Mouse (Mus musculus) testis, postnatal 10 days (tissue): ENCODE results near the gene Prkar1a.

Experiments used
- DNase-seq: peaks from one replicate; pipeline ENCODE4 v3.0.0; 2021; ENCODE audit warnings: low spot score

Prkar1a gene

GRCm38 (mm10) chr11:109705336-109706054 lies 56.3 kb downstream of the Prkar1a start:
- DNase-seq: no peak

GRCm38 (mm10) chr11:109706055-109706412 lies 56.8 kb downstream of the Prkar1a start:
- DNase-seq: no peak

GRCm38 (mm10) chr11:109706586-109706985 lies 57.4 kb downstream of the Prkar1a start:
- DNase-seq: no peak

- no peak for DNase-seq
These were observed 58.2 kb downstream of the Prkar1a start for GRCm38 (mm10) chr11:109707442-109707841.

DNA sequence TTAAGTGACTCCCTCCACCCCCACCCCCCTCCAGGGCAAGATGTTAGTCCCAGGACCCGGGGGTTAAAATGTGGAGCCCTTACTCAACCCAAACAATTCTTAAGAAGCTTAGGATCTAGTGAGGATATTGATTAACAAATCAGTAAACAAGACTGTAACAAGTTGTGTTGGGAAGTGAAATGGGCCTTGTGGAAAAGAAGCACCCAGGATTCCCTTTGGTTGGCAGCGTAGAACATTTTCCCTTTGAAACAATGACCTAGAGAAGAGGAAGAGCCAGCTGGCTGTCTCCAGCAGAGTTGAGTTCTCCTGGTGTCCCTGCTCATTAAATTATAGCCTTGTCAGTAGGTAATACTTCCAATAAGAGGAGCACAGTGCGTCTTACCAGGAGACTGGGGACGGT lies 59.6 kb downstream of the Prkar1a start:
- DNase-seq: no peak

GRCm38 (mm10) chr11:109709501-109709900 lies 60.3 kb downstream of the Prkar1a start:
- no peak for DNase-seq

DNA sequence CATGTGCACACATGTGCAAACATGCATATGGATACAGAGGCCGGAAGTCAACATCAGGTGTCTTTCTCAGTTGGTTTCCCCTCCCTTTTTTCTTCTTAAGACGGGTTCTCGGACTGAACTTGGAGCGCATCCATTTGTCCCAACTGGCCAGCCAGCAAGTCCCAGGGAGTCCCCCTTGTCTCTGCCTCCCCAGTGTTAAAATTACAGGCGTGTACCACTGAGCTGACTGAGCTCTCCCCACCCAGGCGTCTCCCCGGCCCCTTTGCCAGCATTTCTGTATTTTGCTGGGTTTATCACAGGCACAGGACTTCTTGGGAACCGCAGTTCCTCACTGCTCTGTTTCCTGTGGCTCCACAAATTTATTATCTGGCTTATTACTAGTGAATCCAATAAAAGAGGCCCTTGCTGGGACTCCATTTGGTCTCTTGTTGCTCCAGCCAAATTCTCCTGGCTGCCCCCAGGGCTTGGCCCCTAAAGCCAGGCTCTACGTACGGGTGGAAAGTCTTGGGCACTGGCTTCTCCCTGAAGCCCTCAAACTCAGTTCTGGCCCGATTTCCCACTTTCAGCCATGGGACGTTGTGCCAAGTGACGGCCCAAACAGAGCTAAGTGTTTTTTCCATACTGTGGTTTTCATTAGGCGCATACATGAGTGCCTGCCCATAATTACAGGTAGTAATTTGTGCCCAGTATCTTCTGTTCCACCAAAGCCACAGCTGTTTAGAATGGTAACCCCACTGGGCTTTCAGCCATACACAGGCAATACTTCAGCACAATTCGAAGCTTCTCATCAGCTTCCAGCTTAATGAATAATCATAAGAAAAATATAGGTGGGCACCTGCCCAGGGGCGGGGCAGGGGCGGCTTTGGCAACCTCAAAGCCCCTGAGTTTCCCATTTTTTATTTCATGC lies 65.4 kb downstream of the Prkar1a start:
- no peak for DNase-seq

GRCm38 (mm10) chr11:109715311-109715781 lies 66.1 kb downstream of the Prkar1a start:
- DNase-seq: no peak

GRCm38 (mm10) chr11:109716981-109717380 lies 67.8 kb downstream of the Prkar1a start:
- no peak for DNase-seq

DNA sequence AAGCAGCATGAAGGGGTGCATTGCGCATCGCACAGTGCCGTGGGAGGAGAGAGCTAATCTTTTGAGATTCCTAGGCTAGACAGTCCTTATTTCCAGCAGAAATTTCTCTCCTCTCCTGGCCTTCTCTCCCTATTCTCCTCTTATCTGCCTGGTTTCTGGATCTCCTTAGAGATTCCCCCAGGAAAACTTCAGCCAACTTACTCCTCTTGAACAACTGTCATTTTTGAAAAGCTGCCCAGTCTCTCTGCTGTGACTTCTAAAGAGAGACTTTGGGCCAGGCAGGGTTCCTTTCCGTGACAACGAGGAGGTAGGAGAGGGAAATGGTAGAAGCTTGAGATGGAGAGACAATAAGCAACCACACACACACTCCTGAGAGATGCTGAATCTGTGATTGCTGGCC lies 68.2 kb downstream of the Prkar1a start:
- DNase-seq: no peak

GRCm38 (mm10) chr11:109717966-109718895 lies 69.0 kb downstream of the Prkar1a start:
- no peak for DNase-seq
